Mouse (Mus musculus): ENCODE results near the gene Syne2. TPM values are rescaled to one million over a fixed set of nuclear protein-coding genes. Genes with fewer than 3 reads are reported as not detected.

Syne2 gene
- polyA plus RNA-seq, 1 experiment from 2014 or later = 50.8 TPM

- H3K4me3 ChIP-seq (ENCODE audit: low read length) = no peak overlapping the region
- no peak overlapping the region for H3K4me2 ChIP-seq (ENCODE audit: low read depth, low read length)
- H3K9ac ChIP-seq (ENCODE audit: low read length) = no peak overlapping the region
- no peaks in the 10 kb centered on the region for H3K4me1 ChIP-seq (replicated peaks; ENCODE audit: control insufficient read depth, insufficient read depth, low read length)
- peaks cover 38% of the 10 kb centered on the region for H3K36me3 ChIP-seq (ENCODE audit: control insufficient read depth, insufficient read depth, low read length)
- H3K27me3 ChIP-seq (ENCODE audit: control insufficient read depth, insufficient read depth, low read depth, low read length) = no peaks in the 10 kb centered on the region
- H3K9me3 ChIP-seq (ENCODE audit: control insufficient read depth, low read length) = no peaks in the 10 kb centered on the region
- 88% methylated on average over 20 of the region's 20 CpGs for whole genome bisulfite sequencing
- no peak for ATAC-seq (ENCODE audit: low read depth)
- no peak overlapping the region for H3K27ac ChIP-seq (ENCODE audit: low read length)
These were observed 286.8 kb downstream of the Syne2 start for GRCm38 (mm10) chr12:76104596-76105351.

- Histone ChIP-seq H3K9me3 (ENCODE audit: control insufficient read depth, low read length) (no peaks in the 10 kb centered on the region), H3K4me2 (ENCODE audit: low read depth, low read length) (no peak overlapping the region), H3K9ac (ENCODE audit: low read length) (no peak overlapping the region), H3K4me1 (replicated peaks; ENCODE audit: control insufficient read depth, insufficient read depth, low read length) (no peaks in the 10 kb centered on the region), H3K4me3 (ENCODE audit: low read length) (no peak overlapping the region), H3K27me3 (ENCODE audit: control insufficient read depth, insufficient read depth, low read depth, low read length) (no peaks in the 10 kb centered on the region), H3K36me3 (ENCODE audit: control insufficient read depth, insufficient read depth, low read length) (peaks cover 38% of the 10 kb centered on the region), H3K27ac (ENCODE audit: low read length) (no peak overlapping the region)
- WGBS = 92% methylated on average over 15 of the region's 15 CpGs
- no peak for ATAC-seq (ENCODE audit: low read depth)
These were observed 291.9 kb downstream of the Syne2 start for GRCm38 (mm10) chr12:76109646-76110405.

GRCm38 (mm10) chr12:76111046-76111445, 293.1 kb downstream of the Syne2 start:
- Histone ChIP-seq H3K27me3 (ENCODE audit: control insufficient read depth, insufficient read depth, low read depth, low read length) (no peaks in the 10 kb centered on the region), H3K9ac (ENCODE audit: low read length) (no peak overlapping the region), H3K36me3 (ENCODE audit: control insufficient read depth, insufficient read depth, low read length) (peaks cover 26% of the 10 kb centered on the region), H3K27ac (ENCODE audit: low read length) (no peak overlapping the region), H3K4me1 (replicated peaks; ENCODE audit: control insufficient read depth, insufficient read depth, low read length) (no peaks in the 10 kb centered on the region), H3K9me3 (ENCODE audit: control insufficient read depth, low read length) (no peaks in the 10 kb centered on the region), H3K4me2 (ENCODE audit: low read depth, low read length) (no peak overlapping the region), H3K4me3 (ENCODE audit: low read length) (no peak overlapping the region)
- 64% methylated on average over 3 of the region's 3 CpGs for WGBS
- no peak for ATAC-seq (ENCODE audit: low read depth)

GRCm38 (mm10) chr12:76116577-76116976, 298.6 kb downstream of the Syne2 start:
- 66% methylated on average over 4 of the region's 4 CpGs for WGBS
- no peaks in the 10 kb centered on the region for H3K36me3 ChIP-seq (ENCODE audit: control insufficient read depth, insufficient read depth, low read length)
- no peaks in the 10 kb centered on the region for H3K9me3 ChIP-seq (ENCODE audit: control insufficient read depth, low read length)
- ATAC-seq (ENCODE audit: low read depth) = no peak
- H3K4me1 ChIP-seq (replicated peaks; ENCODE audit: control insufficient read depth, insufficient read depth, low read length) = no peaks in the 10 kb centered on the region; the same call in 1 of the 2 replicates
- H3K4me2 ChIP-seq (ENCODE audit: low read depth, low read length) = no peak overlapping the region
- H3K4me3 ChIP-seq (ENCODE audit: low read length) = no peak overlapping the region
- no peaks in the 10 kb centered on the region for H3K27me3 ChIP-seq (ENCODE audit: control insufficient read depth, insufficient read depth, low read depth, low read length)
- H3K9ac ChIP-seq (ENCODE audit: low read length) = no peak overlapping the region
- no peak overlapping the region for H3K27ac ChIP-seq (ENCODE audit: low read length)

GRCm38 (mm10) chr12:76117632-76118153, 299.8 kb downstream of the Syne2 start:
- peak; percentile 62 for ATAC-seq (ENCODE audit: low read depth)
- H3K4me2 ChIP-seq (ENCODE audit: low read depth, low read length) = no peak overlapping the region
- 58% methylated on average over 4 of the region's 4 CpGs for WGBS
- no peaks in the 10 kb centered on the region for H3K9me3 ChIP-seq (ENCODE audit: control insufficient read depth, low read length)
- H3K27ac ChIP-seq (ENCODE audit: low read length) = no peak overlapping the region
- H3K36me3 ChIP-seq (ENCODE audit: control insufficient read depth, insufficient read depth, low read length) = no peaks in the 10 kb centered on the region
- H3K9ac ChIP-seq (ENCODE audit: low read length) = no peak overlapping the region
- H3K27me3 ChIP-seq (ENCODE audit: control insufficient read depth, insufficient read depth, low read depth, low read length) = no peaks in the 10 kb centered on the region
- H3K4me1 ChIP-seq (replicated peaks; ENCODE audit: control insufficient read depth, insufficient read depth, low read length) = no peaks in the 10 kb centered on the region; the same call in 1 of the 2 replicates
- H3K4me3 ChIP-seq (ENCODE audit: low read length) = no peak overlapping the region

GRCm38 (mm10) chr12:76123223-76123622, 305.3 kb downstream of the Syne2 start:
- H3K27ac ChIP-seq (ENCODE audit: low read length) = no peak overlapping the region
- no peak overlapping the region for H3K9ac ChIP-seq (ENCODE audit: low read length)
- ATAC-seq (ENCODE audit: low read depth) = no peak
- H3K4me3 ChIP-seq (ENCODE audit: low read length) = no peak overlapping the region
- no peaks in the 10 kb centered on the region for H3K9me3 ChIP-seq (ENCODE audit: control insufficient read depth, low read length)
- peaks cover 2% of the 10 kb centered on the region; the same call in 1 of the 2 replicates for H3K4me1 ChIP-seq (replicated peaks; ENCODE audit: control insufficient read depth, insufficient read depth, low read length)
- H3K27me3 ChIP-seq (ENCODE audit: control insufficient read depth, insufficient read depth, low read depth, low read length) = no peaks in the 10 kb centered on the region
- no peak overlapping the region for H3K4me2 ChIP-seq (ENCODE audit: low read depth, low read length)
- 84% methylated on average over 6 of the region's 6 CpGs for WGBS
- no peaks in the 10 kb centered on the region for H3K36me3 ChIP-seq (ENCODE audit: control insufficient read depth, insufficient read depth, low read length)

- Histone ChIP-seq H3K4me2 (ENCODE audit: low read depth, low read length) (no peak overlapping the region), H3K27ac (ENCODE audit: low read length) (no peak overlapping the region), H3K27me3 (ENCODE audit: control insufficient read depth, insufficient read depth, low read depth, low read length) (no peaks in the 10 kb centered on the region), H3K9me3 (ENCODE audit: control insufficient read depth, low read length) (no peaks in the 10 kb centered on the region), H3K4me3 (ENCODE audit: low read length) (no peak overlapping the region), H3K36me3 (ENCODE audit: control insufficient read depth, insufficient read depth, low read length) (no peaks in the 10 kb centered on the region), H3K9ac (ENCODE audit: low read length) (no peak overlapping the region), H3K4me1 (replicated peaks; ENCODE audit: control insufficient read depth, insufficient read depth, low read length) (peaks cover 5% of the 10 kb centered on the region)
- no peak for ATAC-seq (ENCODE audit: low read depth)
- WGBS = 34% methylated on average over 3 of the region's 3 CpGs
These were observed 310.4 kb downstream of the Syne2 start for GRCm38 (mm10) chr12:76128306-76128705.

GRCm38 (mm10) chr12:76128831-76129230, 310.9 kb downstream of the Syne2 start:
- ATAC-seq (ENCODE audit: low read depth) = peak; percentile 21; the same call in 1 of the 2 replicates
- no peaks in the 10 kb centered on the region for H3K9me3 ChIP-seq (ENCODE audit: control insufficient read depth, low read length)
- H3K27ac ChIP-seq (ENCODE audit: low read length) = peak overlapping the region; percentile 20; the same call in 1 of the 2 replicates
- H3K27me3 ChIP-seq (ENCODE audit: control insufficient read depth, insufficient read depth, low read depth, low read length) = no peaks in the 10 kb centered on the region
- no peak overlapping the region for H3K9ac ChIP-seq (ENCODE audit: low read length)
- H3K4me1 ChIP-seq (replicated peaks; ENCODE audit: control insufficient read depth, insufficient read depth, low read length) = peaks cover 5% of the 10 kb centered on the region
- WGBS = 60% methylated on average over 10 of the region's 10 CpGs
- H3K4me2 ChIP-seq (ENCODE audit: low read depth, low read length) = no peak overlapping the region
- no peaks in the 10 kb centered on the region for H3K36me3 ChIP-seq (ENCODE audit: control insufficient read depth, insufficient read depth, low read length)
- no peak overlapping the region for H3K4me3 ChIP-seq (ENCODE audit: low read length)

- WGBS = 32% methylated on average over 4 of the region's 4 CpGs
- no peak overlapping the region for H3K9ac ChIP-seq (ENCODE audit: low read length)
These were observed 312.3 kb downstream of the Syne2 start for GRCm38 (mm10) chr12:76130281-76130680.

More at GRCm38 (mm10) chr12:76130281-76130680, 312.3 kb downstream of the Syne2 start:
- Histone ChIP-seq H3K36me3 (ENCODE audit: control insufficient read depth, insufficient read depth, low read length) (no peaks in the 10 kb centered on the region), H3K27me3 (ENCODE audit: control insufficient read depth, insufficient read depth, low read depth, low read length) (no peaks in the 10 kb centered on the region), H3K9me3 (ENCODE audit: control insufficient read depth, low read length) (no peaks in the 10 kb centered on the region), H3K27ac (ENCODE audit: low read length) (no peak overlapping the region), H3K4me3 (ENCODE audit: low read length) (no peak overlapping the region), H3K4me1 (replicated peaks; ENCODE audit: control insufficient read depth, insufficient read depth, low read length) (peaks cover 7% of the 10 kb centered on the region), H3K4me2 (ENCODE audit: low read depth, low read length) (no peak overlapping the region)
- no peak for ATAC-seq (ENCODE audit: low read depth)
